Mouse (Mus musculus) ES-Bruce4 (cell line): Measurements from ENCODE around the gene Etv6.

Source experiments
- CTCF ChIP-seq: IDR thresholded peaks from one replicate; pipeline ENCODE4 v1.8.1; 2011; ENCODE audit warnings: low read depth, low read length
- EP300 ChIP-seq: IDR thresholded peaks from 2 replicates; pipeline ENCODE4 v1.6.1; 2011; ENCODE audit warnings: low read depth, low read length; ENCODE audit not compliant: insufficient read depth
- POLR2A ChIP-seq: IDR thresholded peaks from one replicate; pipeline ENCODE4 v1.8.1; 2011; ENCODE audit warnings: low read length; ENCODE audit not compliant: insufficient read depth

DNA sequence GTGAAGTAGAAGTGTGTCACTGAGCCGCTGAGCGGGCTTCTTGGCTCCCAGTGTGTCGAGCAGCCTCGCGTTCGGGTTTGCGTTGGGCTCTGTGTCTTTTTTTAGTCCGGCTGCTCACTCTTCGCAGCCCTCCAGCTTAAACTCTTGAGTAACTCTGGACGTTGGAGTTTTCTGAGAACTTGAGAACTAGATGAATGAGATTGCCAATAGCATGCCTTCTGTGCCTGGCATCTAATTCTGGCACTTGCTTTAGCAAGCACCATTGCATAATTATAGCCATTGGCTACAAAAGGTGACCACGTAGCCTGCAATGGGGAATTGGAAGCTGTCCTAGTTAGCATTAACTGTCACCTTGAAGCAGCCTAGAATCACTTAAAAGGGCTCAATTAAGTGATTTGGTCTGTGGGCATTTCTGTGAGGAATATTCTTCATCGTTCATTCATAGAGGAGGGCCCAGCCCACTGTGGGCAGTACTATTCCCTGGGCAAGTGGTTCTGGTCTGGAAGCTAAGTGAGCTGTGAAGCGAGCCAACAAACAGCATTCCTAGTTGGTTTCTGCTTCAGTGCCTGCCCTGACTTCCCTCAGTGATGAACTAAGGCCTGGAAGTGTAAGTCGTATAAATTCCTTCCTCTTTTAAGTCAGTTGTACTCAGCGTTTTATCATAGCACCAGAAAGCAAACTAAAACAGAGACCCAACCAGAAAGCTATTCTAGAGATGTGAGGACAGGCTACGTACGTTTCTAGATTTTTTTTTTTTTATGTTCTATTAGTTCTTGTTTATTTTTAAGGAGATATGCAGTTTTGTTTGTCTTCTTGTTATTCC is 136.6 kb downstream of the Etv6 start:
- no peak for TF ChIP-seq EP300
- TF ChIP-seq CTCF = no peak
- TF ChIP-seq POLR2A = no peak
